Mouse (Mus musculus) liver, embryonic 14.5 days (tissue): Measurements from ENCODE around the gene Dpep3.

Source experiments
- CTCF ChIP-seq: IDR thresholded peaks from 2 replicates; pipeline ENCODE4 v1.5.1; 2016; ENCODE audit warnings: antibody characterized with exemption, low read depth, control low read depth
- EP300 ChIP-seq: IDR thresholded peaks from 2 replicates; pipeline ENCODE4 v1.6.1; 2016; ENCODE audit warnings: antibody characterized with exemption, low read depth

- TF ChIP-seq CTCF (no peak), EP300 (no peak)
Measured at GRCm38 (mm10) chr8:105961101-105961500, 18.1 kb downstream of the Dpep3 start.
